ENCODE assay signal across 13 mouse cellular contexts in genomic region chr2:52885071-52885470, GRCm38 (mm10).
"Had no signal": no experiment of that assay in that cellular context is flagged by ENCODE, and none has a peak within 500 bp of the region (broad histone marks: within the 10 kb centered on the region; RNA-seq: fewer than 3 reads in every experiment).

No protein-coding gene starts in this region.

- H3K9ac ChIP-seq: liver, embryonic 12.5 days; lung, embryonic 14.5 days; midbrain, embryonic 12.5 days had no signal

- H3K36me3 ChIP-seq: liver, embryonic 12.5 days; midbrain, embryonic 12.5 days had no signal

- H3K4me2 ChIP-seq: liver, embryonic 12.5 days; lung, embryonic 14.5 days; midbrain, embryonic 12.5 days had no signal

- ATAC-seq: liver, embryonic 12.5 days; midbrain, embryonic 16.5 days had no signal

- H3K4me1 ChIP-seq: liver, embryonic 12.5 days had no signal

- H3K27me3 ChIP-seq: liver, embryonic 12.5 days; midbrain, embryonic 12.5 days had no signal

- H3K27ac ChIP-seq: kidney, postnatal 0 days; liver, embryonic 12.5 days; midbrain, embryonic 12.5 days had no signal

- H3K9me3 ChIP-seq: liver, embryonic 12.5 days; midbrain, embryonic 12.5 days had no signal

- H3K4me3 ChIP-seq: liver, embryonic 12.5 days; midbrain, embryonic 12.5 days had no signal

- DNase-seq: kidney, adult 9 months; kidney, postnatal 36 days; layer of hippocampus, adult 9-11 months; layer of hippocampus, postnatal 36 days; left cerebral cortex, postnatal 4 days; lung, embryonic 14.5 days; lung, postnatal 14 days; thymus, adult 18-20 months; thymus, postnatal 14 days had no signal
